Mouse (Mus musculus) C2C12 (cell line): ENCODE measurements around the gene Adamts20. TPM values are rescaled to one million over a fixed set of nuclear protein-coding genes. Genes with fewer than 3 reads are reported as not detected.

ENCODE experiments used
- H3K27me3 ChIP-seq: one replicate; pipeline ENCODE4 v1.6.1; 2011; ENCODE audit not compliant: control insufficient read depth, insufficient read depth, insufficient read length
- H3K36me3 ChIP-seq: one replicate; pipeline ENCODE4 v1.6.1; 2011; ENCODE audit not compliant: control insufficient read depth, insufficient read depth
- H3K4me3 ChIP-seq: one replicate; pipeline ENCODE4 v1.5.1; 2011; ENCODE audit warnings: mild to moderate bottlenecking, control low read depth; ENCODE audit not compliant: poor library complexity, insufficient read depth, severe bottlenecking
- H3K79me2 ChIP-seq: one replicate; pipeline ENCODE4 v1.6.1; 2011; ENCODE audit not compliant: control insufficient read depth, insufficient read depth
- H3K79me3 ChIP-seq: one replicate; pipeline ENCODE4 v1.6.1; 2011; ENCODE audit warnings: low read depth, control low read depth
- H3ac ChIP-seq: one replicate; pipeline ENCODE3; 2011; ENCODE audit warnings: low read depth; ENCODE audit not compliant: control insufficient read depth, insufficient read length
- CEBPB ChIP-seq: IDR thresholded peaks from one replicate; pipeline ENCODE4 v1.6.1; 2011; ENCODE audit warnings: low read depth, mild to moderate bottlenecking, control low read depth, moderate library complexity
- CTCF ChIP-seq: IDR thresholded peaks from one replicate; pipeline ENCODE4 v1.5.1; 2011; ENCODE audit not compliant: control insufficient read depth, insufficient read depth, insufficient read length
- FOSL1 ChIP-seq: IDR thresholded peaks from one replicate; pipeline ENCODE4 v1.8.0; 2011; ENCODE audit warnings: mild to moderate bottlenecking, low read length; ENCODE audit not compliant: poor library complexity, insufficient read depth, severe bottlenecking
- MAX ChIP-seq: IDR thresholded peaks from one replicate; pipeline ENCODE4 v1.6.1; 2011; ENCODE audit warnings: mild to moderate bottlenecking, control low read depth
- MYOD1 ChIP-seq: IDR thresholded peaks from one replicate; pipeline ENCODE4 v1.6.1; 2011; ENCODE audit warnings: low read depth; ENCODE audit not compliant: control insufficient read depth, insufficient read length
- MYOG ChIP-seq: IDR thresholded peaks from one replicate; pipeline ENCODE4 v1.6.1; 2011; ENCODE audit not compliant: control insufficient read depth, insufficient read length; ENCODE audit errors: extremely low read depth
- USF1 ChIP-seq: IDR thresholded peaks from one replicate; pipeline ENCODE4 v1.6.1; 2011; ENCODE audit warnings: low read depth, mild to moderate bottlenecking, control low read depth, moderate library complexity
- polyA plus RNA-seq: library from polyadenylated mRNA; unstranded; fragments of >200 nt; fragmentation: generic; extraction: Trizol; gene quantifications from one replicate; pipeline ENCODE4 v1.2.1, GENCODE M21; 2012; ENCODE audit warnings: missing spikeins

Adamts20 gene
- polyA plus RNA-seq, 1 experiment = not detected

DNA sequence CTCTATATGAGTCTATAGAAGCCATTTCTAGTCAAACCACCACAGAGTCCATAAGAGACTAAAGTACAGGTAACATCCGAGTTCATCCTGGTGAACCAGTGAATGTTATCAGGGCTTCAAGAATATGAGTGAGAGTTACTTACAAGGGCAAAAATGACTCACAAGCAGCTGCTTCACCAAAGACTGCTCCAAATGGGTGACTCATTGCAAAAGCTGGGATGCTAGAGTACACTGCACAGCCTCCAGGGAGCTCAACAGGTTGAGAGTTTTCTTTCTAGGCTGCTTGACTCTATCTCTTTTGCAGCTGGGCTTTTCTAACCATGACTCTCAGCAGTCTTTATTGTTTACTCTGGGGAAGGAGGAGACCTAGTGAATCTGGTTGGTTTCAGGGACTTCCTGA is 237.8 kb downstream of the Adamts20 start:
- Histone ChIP-seq H3K4me3 (no peak overlapping the region), H3K27me3 (no peaks in the 10 kb centered on the region), H3K79me3 (no peaks in the 10 kb centered on the region), H3K79me2 (no peaks in the 10 kb centered on the region), H3K36me3 (no peaks in the 10 kb centered on the region), H3ac (no peak overlapping the region)
- TF ChIP-seq MYOG = no peak
- TF ChIP-seq MYOD1 = peak; percentile 46

DNA sequence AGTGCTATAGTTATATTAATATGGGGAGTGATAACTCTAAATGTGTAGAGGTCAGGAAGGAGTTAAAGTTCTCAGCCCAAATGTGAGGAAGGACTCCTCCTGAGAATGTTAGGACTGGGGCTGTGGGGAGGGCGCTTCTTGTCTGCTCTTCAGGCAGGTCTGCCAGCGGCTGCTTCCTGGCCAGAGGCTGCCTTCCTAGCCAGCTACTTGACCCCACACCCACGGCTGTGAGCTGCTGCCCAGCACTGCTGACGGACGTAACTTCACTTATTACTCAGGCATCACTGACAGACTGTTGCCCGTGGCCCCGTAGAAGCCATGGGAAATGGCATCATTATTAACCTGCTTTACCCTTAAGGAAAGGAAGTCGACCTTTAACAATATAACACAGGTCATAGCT is 242.1 kb downstream of the Adamts20 start:
- no peaks in the 10 kb centered on the region for H3K36me3 ChIP-seq
- no peaks in the 10 kb centered on the region for H3K79me3 ChIP-seq
- no peaks in the 10 kb centered on the region for H3K79me2 ChIP-seq
- no peak overlapping the region for H3ac ChIP-seq
- no peaks in the 10 kb centered on the region for H3K27me3 ChIP-seq
- TF ChIP-seq MAX = no peak
- no peak overlapping the region for H3K4me3 ChIP-seq

DNA sequence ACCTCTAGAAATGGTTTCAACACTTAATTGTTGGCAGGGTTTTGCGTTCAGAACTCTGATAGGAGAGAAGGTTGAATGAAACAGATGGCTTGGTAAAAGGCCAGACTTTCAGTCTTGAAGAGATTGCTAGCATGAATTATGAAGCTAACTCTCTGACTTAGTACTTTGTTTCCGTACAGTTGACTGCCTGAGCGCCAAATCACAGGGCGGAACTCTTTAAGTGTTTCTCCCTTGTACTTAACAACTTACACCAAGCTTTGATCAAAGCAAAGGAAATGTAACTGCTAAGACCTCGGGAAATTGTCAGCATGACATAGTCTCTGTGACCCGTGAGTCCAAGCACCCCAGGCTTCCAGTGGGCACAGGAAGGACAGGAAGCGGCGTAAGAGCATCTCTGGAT is 244.5 kb downstream of the Adamts20 start:
- Histone ChIP-seq H3ac (no peak overlapping the region), H3K79me2 (no peaks in the 10 kb centered on the region), H3K27me3 (no peaks in the 10 kb centered on the region), H3K79me3 (no peaks in the 10 kb centered on the region), H3K4me3 (no peak overlapping the region), H3K36me3 (no peaks in the 10 kb centered on the region)
- no peak for TF ChIP-seq CTCF
- TF ChIP-seq MYOG = no peak
- TF ChIP-seq CEBPB = no peak
- no peak for TF ChIP-seq FOSL1
- TF ChIP-seq USF1 = no peak
- TF ChIP-seq MYOD1 = no peak
- no peak for TF ChIP-seq MAX

Other genes with a start within 250 kb of the Adamts20 start
- gene Pus7l, start 78.1 kb upstream of the Adamts20 start, polyA plus RNA-seq = 7.2 TPM
- 5.1 TPM for gene Irak4, start 78.2 kb upstream of the Adamts20 start, polyA plus RNA-seq
- 47.5 TPM for gene Twf1, start 124.5 kb upstream of the Adamts20 start, polyA plus RNA-seq
- 0.06 TPM for gene Tmem117, start 163.8 kb upstream of the Adamts20 start, polyA plus RNA-seq